Mouse (Mus musculus): Measurements from ENCODE around the gene Lrrc25.

DNA sequence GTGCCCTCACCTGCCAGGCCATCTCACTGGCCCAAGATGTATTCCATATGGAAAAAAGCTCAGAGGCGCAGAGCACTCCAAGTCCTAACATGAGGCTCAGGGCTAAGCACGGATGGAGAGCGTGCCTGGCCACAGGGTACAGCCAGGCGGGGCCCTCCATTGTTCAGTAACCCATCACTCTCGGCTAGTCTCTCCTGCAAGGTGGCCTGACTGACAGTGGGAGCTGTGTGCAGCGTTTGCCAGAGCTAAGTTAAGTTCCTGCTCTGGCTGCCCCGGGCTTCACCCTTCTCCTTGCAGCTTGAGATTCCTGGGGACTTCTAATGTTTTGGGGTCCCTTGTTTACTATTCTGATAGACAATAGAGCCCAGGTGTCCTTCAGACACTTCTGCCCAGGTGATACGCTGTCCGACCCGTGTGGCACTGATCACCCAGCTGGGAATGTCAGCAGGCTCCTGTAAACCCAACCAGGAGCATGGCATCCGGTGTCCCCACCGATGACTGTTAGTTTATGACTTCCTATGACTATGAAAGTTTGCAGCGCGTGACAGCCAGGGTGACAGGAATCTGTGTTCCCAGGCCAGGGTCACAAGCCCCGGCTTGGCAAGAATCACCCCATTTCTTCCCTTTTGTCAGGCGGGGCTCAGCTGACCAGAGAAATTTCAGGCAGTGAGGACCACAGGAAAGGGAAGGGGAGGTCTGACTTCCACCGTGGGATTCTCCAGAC, 29.7 kb downstream of the Lrrc25 start:
- no peak for TF ChIP-seq CTCF (IDR thresholded peaks at IDR 0.05; ENCODE audit: extremely low read depth, insufficient read depth, low read length)
- TF ChIP-seq POLR2A (IDR thresholded peaks at IDR 0.05; ENCODE audit: extremely low read depth, insufficient read depth, low read length), result no peak

Data from cortical plate, adult 2 months (tissue).